Mouse (Mus musculus): ENCODE results near the gene Mgst2. TPM values are rescaled to one million over a fixed set of nuclear protein-coding genes. Genes with fewer than 3 reads are reported as not detected.

Gene Mgst2
- polyA plus RNA-seq, 1 experiment, result 1.8 TPM

GRCm38 (mm10) chr3:51727487-51727886 lies 67.3 kb downstream of the Mgst2 start:
- no peak overlapping the region for H3K4me3 ChIP-seq (ENCODE audit: insufficient read depth, low read length)
- no peak for TF ChIP-seq CTCF (IDR thresholded peaks at IDR 0.05; ENCODE audit: borderline replicate concordance, insufficient read depth, low read length)
- TF ChIP-seq POLR2A (IDR thresholded peaks at IDR 0.05; ENCODE audit: low read depth, low read length), result no peak
- peaks cover 2% of the 10 kb centered on the region; the same call in 1 of the 2 replicates for H3K4me1 ChIP-seq (ENCODE audit: control insufficient read depth, insufficient read depth, low read length)
- H3K27ac ChIP-seq (ENCODE audit: insufficient read depth, low read length), result no peak overlapping the region

- Histone ChIP-seq H3K4me1 (ENCODE audit: control insufficient read depth, insufficient read depth, low read length) (peaks cover 2% of the 10 kb centered on the region; the same call in 1 of the 2 replicates), H3K4me3 (ENCODE audit: insufficient read depth, low read length) (no peak overlapping the region), H3K27ac (ENCODE audit: insufficient read depth, low read length) (no peak overlapping the region)
- TF ChIP-seq CTCF (IDR thresholded peaks at IDR 0.05; ENCODE audit: borderline replicate concordance, insufficient read depth, low read length), result no peak
- TF ChIP-seq POLR2A (IDR thresholded peaks at IDR 0.05; ENCODE audit: low read depth, low read length), result no peak
Measured at GRCm38 (mm10) chr3:51727968-51728367, 67.8 kb downstream of the Mgst2 start.

- no peak for TF ChIP-seq POLR2A (IDR thresholded peaks at IDR 0.05; ENCODE audit: low read depth, low read length)
- TF ChIP-seq CTCF (IDR thresholded peaks at IDR 0.05; ENCODE audit: borderline replicate concordance, insufficient read depth, low read length), result no peak
- no peak overlapping the region for H3K4me3 ChIP-seq (ENCODE audit: insufficient read depth, low read length)
- peaks cover 2% of the 10 kb centered on the region; the same call in 1 of the 2 replicates for H3K4me1 ChIP-seq (ENCODE audit: control insufficient read depth, insufficient read depth, low read length)
- no peak overlapping the region for H3K27ac ChIP-seq (ENCODE audit: insufficient read depth, low read length)
Measured at GRCm38 (mm10) chr3:51728456-51728855, 68.3 kb downstream of the Mgst2 start.

GRCm38 (mm10) chr3:51729109-51729918 lies 69.2 kb downstream of the Mgst2 start:
- no peak for TF ChIP-seq CTCF (IDR thresholded peaks at IDR 0.05; ENCODE audit: borderline replicate concordance, insufficient read depth, low read length)
- no peak for TF ChIP-seq POLR2A (IDR thresholded peaks at IDR 0.05; ENCODE audit: low read depth, low read length)
- H3K27ac ChIP-seq (ENCODE audit: insufficient read depth, low read length), result no peak overlapping the region

GRCm38 (mm10) chr3:51730662-51731061 lies 70.5 kb downstream of the Mgst2 start:
- Histone ChIP-seq H3K4me1 (ENCODE audit: control insufficient read depth, insufficient read depth, low read length) (no peaks in the 10 kb centered on the region), H3K4me3 (ENCODE audit: insufficient read depth, low read length) (no peak overlapping the region), H3K27ac (ENCODE audit: insufficient read depth, low read length) (no peak overlapping the region)
- TF ChIP-seq CTCF (IDR thresholded peaks at IDR 0.05; ENCODE audit: borderline replicate concordance, insufficient read depth, low read length), result no peak

More at GRCm38 (mm10) chr3:51729109-51729918, 69.2 kb downstream of the Mgst2 start:
- H3K4me1 ChIP-seq (ENCODE audit: control insufficient read depth, insufficient read depth, low read length), result no peaks in the 10 kb centered on the region
- no peak overlapping the region for H3K4me3 ChIP-seq (ENCODE audit: insufficient read depth, low read length)

- Histone ChIP-seq H3K4me1 (ENCODE audit: control insufficient read depth, insufficient read depth, low read length) (no peaks in the 10 kb centered on the region), H3K27ac (ENCODE audit: insufficient read depth, low read length) (no peak overlapping the region), H3K4me3 (ENCODE audit: insufficient read depth, low read length) (no peak overlapping the region)
- TF ChIP-seq POLR2A (IDR thresholded peaks at IDR 0.05; ENCODE audit: low read depth, low read length), result no peak
- TF ChIP-seq CTCF (IDR thresholded peaks at IDR 0.05; ENCODE audit: borderline replicate concordance, insufficient read depth, low read length), result no peak
Measured at GRCm38 (mm10) chr3:51731949-51732636, 71.9 kb downstream of the Mgst2 start.

Other genes with a start within 250 kb of the Mgst2 start
- 86.3 and 105 TPM in 2 replicates for gene Naa15, start 245.2 kb upstream of the Mgst2 start, polyA plus RNA-seq (2011; ENCODE audit: insufficient read length, low read depth, missing spikeins)
- 23.2 and 24.5 TPM in 2 replicates for gene Rab33b, start 176.4 kb upstream of the Mgst2 start, polyA plus RNA-seq (2011; ENCODE audit: insufficient read length, low read depth, missing spikeins)
- 46.0 and 54.3 TPM in 2 replicates for gene Setd7, start 99.5 kb upstream of the Mgst2 start, polyA plus RNA-seq (2011; ENCODE audit: insufficient read length, low read depth, missing spikeins)